Mouse (Mus musculus) mouse embryonic stem cell (cell line): ENCODE data around the gene Catsper2.

Experiments
- in situ Hi-C, 2 experiments: fragments of 300-500 bp; cut with MboI; formaldehyde crosslinking; loops; 1 replicate in 1 of 2; 3 replicates in 1 of 2; pipeline ENCODE4 v1.14.3; 2019 to 2020; ENCODE audit warnings: low sequenced_read_pairs in 2 of 2, low pct_unique_long_range_greater_than_20kb in 1 of 2, mixed read lengths in 1 of 2; ENCODE audit not compliant: unreplicated experiment in 1 of 2

Gene Catsper2

GRCm38 (mm10) chr2:121413387-121414042 is at the start of gene Catsper2, which contains the start of gene Pdia3:
TSS of gene Catsper2 (minus strand) at chr2:121413792.
TSS of gene Pdia3 (plus strand) at chr2:121413775.
- in situ Hi-C loops = no loop called here

GRCm38 (mm10) chr2:121460071-121460470 is 46.5 kb upstream of the Catsper2 start:
- in situ Hi-C loops = no loop called here

- in situ Hi-C loops = no loop called here
These were observed 43.4 kb upstream of the Catsper2 start, which contains the start of gene Serinc4 for GRCm38 (mm10) chr2:121456692-121457642. TSS of gene Serinc4 (minus strand) at chr2:121456781.

- in situ Hi-C loops = no loop called here
These were observed 41.9 kb upstream of the Catsper2 start for GRCm38 (mm10) chr2:121455534-121455933.

- in situ Hi-C loops = no loop called here
These were observed 40.3 kb upstream of the Catsper2 start for GRCm38 (mm10) chr2:121453917-121454316.

GRCm38 (mm10) chr2:121452990-121453389 is 39.4 kb upstream of the Catsper2 start, which contains the start of gene Hypk:
TSS of gene Hypk (plus strand) at chr2:121453290.
- in situ Hi-C loops = no loop called here

GRCm38 (mm10) chr2:121452361-121452760 is 38.8 kb upstream of the Catsper2 start:
- in situ Hi-C loops = no loop called here

GRCm38 (mm10) chr2:121450093-121450492 is 36.5 kb upstream of the Catsper2 start:
- in situ Hi-C loops = no loop called here

GRCm38 (mm10) chr2:121449545-121450011 is 36.0 kb upstream of the Catsper2 start:
- in situ Hi-C loops = no loop called here

- in situ Hi-C loops = no loop called here
These were observed 35.3 kb upstream of the Catsper2 start, which contains the start of gene Serf2 for GRCm38 (mm10) chr2:121448739-121449535. TSS of gene Serf2 (plus strand) at chr2:121449195.

GRCm38 (mm10) chr2:121448136-121448535 is 34.5 kb upstream of the Catsper2 start:
- in situ Hi-C loops = no loop called here

- in situ Hi-C loops = no loop called here
These were observed 33.4 kb upstream of the Catsper2 start for GRCm38 (mm10) chr2:121447006-121447405.

GRCm38 (mm10) chr2:121446506-121446905 is 32.9 kb upstream of the Catsper2 start:
- in situ Hi-C loops = no loop called here

GRCm38 (mm10) chr2:121445117-121445516 is 31.5 kb upstream of the Catsper2 start:
- in situ Hi-C loops = no loop called here

- in situ Hi-C loops = no loop called here
These were observed 30.6 kb upstream of the Catsper2 start, which contains the start of gene Ell3 for GRCm38 (mm10) chr2:121444178-121444577. TSS of gene Ell3 (minus strand) at chr2:121444278.

- in situ Hi-C loops = no loop called here
These were observed 29.4 kb upstream of the Catsper2 start for GRCm38 (mm10) chr2:121443068-121443349.

- in situ Hi-C loops = no loop called here
These were observed 28.9 kb upstream of the Catsper2 start for GRCm38 (mm10) chr2:121442259-121443067.

- in situ Hi-C loops = no loop called here
These were observed 28.2 kb upstream of the Catsper2 start for GRCm38 (mm10) chr2:121441800-121442199.
